Mouse (Mus musculus): ENCODE data around the gene Coa7.

The Coa7 gene

DNA sequence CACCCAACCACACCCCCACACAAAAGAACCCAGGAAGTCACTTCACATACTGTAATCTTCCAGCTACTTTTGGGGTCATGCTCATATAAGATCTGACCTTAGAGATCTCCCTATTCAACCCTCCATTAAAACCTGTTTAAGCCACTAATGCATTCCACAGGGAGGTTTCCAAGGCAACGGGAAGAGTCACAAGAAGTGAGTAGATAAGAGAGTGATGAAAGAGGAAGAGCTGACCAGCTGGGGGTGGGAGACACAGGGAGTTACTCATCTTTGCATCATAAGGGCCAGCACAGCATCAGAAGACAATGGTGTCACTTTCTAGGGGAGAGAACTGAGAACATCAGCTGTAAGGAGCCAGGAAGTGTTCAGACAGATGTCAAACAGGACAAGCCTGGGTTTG is 52.2 kb downstream of the Coa7 start:
- no peak for DNase-seq (ENCODE audit: low read depth in 2 of 2, low spot score in 2 of 2)

DNA sequence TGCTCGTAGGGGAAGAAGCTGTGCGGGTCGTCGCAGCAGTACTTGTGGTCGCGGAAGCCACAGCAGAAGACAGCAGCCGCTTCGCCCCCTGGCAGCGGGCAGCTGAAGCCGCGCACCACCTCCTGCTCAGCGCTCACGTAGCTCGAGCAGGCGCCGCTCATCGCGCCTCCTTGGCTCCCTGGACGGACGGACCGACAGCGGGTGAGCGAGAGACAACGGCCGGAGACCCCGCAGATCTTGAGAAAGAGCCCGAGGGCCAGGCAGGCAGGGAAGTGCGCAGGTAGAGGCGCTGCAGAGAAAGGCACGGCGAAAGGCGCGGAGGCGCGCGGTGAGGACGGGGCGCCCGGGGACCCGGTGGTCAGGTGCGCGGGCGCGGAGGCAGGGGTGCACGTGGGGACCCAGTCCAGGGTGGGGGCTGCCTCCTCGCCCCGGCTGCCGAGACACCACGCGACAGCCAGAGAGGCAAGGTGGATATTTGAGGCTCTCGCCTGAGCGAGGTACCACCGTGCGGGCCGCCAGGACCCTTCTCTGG is 55.3 kb downstream of the Coa7 start, which contains the start of gene Shisal2a:
TSS of gene Shisal2a (minus strand) at position 167 of the 532 bp plus-strand sequence.
- peak in 1 of 2 experiments; percentile 11 for DNase-seq (ENCODE audit: low read depth in 2 of 2, low spot score in 2 of 2)

DNA sequence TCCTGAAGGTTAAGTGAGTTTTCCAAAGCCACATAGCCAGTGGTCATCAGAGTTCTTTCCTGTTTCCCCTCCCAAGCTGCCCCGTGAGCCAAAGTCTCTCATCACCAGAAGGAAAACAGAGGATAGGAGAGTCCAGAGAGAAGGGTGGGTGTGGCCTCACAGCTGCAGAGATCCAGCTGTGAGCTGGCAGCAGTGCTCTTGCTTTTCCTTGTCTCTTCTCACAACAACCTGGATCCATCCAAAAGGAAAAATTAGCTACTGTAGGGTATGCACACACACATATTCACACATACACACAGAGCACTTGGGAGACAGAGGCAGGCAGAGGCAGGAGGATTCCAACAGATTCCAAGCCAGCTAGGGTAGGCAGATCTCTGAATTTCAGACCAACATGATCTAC is 58.1 kb downstream of the Coa7 start:
- no peak for DNase-seq (ENCODE audit: low read depth in 2 of 2, low spot score in 2 of 2)

DNA sequence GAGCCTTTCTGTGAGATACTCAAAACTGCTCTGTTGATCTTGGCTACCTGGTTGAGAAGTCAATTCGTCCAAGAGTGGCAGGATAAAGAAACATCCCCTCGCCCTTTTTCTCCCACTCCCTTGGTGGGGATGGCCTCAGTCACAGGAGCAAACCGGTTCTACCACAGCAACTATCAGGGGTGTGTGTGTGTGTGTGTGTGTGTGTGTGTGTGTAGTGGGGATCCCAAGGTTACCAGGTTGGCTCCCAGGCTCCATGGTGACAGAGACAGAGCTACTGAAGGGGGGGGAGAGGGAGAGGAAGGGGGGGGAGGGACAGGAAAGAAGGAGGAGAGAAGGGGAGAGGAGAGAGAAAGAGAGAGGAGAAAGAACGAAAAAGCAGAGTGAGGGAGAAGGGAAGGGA is 59.2 kb downstream of the Coa7 start:
- no peak for DNase-seq (ENCODE audit: low read depth in 2 of 2, low spot score in 2 of 2)

DNA sequence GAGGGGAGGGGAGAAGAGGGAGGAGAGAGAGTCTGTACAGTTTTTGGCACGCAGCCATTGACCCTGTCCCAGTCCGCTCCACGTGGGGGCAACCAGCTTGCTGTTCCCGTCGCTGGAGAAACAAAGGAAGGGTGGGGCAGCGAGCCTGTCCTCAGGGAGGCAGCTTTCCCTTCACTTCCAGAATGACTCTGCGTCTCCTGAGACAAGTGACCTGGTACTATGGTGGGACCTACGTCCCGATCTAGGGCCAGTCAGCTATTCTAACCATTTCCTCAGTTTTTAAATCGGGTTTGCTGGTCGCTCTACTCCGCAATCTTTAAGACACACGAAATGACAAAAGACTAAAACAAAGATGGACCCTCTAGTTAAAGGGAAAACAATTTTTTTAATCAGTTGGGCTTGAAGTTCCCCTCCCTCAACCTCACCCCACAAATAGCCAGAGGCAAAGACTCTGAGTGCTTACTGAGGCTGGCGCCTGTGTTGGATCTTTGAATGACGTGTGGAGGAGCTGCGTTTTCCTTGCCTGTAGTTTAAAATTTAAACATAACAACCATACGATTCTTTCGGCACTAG is 59.8 kb downstream of the Coa7 start:
- DNase-seq (ENCODE audit: low read depth in 2 of 2, low spot score in 2 of 2), result no peak

DNA sequence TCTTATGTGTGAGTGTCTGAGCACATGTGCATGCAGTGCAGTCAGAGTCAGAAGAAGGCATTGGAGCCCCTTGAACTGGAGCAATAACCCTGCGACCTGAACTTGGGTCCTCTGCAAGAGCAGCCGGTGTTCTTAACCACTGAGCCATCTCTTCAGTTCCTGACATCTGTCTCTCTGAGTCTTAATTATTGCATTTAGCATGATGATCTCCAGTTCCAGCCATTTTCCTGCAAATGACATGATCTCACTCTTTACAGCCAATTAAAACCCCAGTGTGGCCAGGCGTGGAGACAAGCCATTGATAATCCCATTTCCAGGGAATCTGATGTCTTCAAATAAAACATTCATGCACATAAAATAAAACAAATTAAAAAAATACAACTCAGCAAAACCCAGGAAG is 60.8 kb downstream of the Coa7 start:
- no peak for DNase-seq (ENCODE audit: low read depth in 2 of 2, low spot score in 2 of 2)

DNA sequence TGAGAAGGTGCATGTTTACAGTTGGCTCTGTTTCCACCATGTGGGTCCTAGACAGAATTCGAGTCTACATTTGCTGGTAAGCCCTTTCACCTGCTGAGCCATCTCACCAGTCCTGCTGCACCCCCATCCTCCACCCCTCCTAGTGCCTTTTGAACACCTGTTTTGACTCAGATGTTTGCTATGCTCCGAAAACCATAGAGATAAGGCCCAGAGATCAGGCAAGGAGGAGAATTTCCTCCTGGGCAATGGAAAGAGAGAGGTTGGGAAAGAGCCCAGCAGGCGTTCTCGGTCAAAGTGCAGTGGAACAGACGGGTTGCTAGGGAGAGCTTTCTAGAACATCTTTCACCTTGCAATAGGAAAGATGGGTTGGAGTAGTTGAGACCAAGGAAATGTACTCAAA is 63.2 kb downstream of the Coa7 start:
- DNase-seq (ENCODE audit: low read depth in 2 of 2, low spot score in 2 of 2), result no peak

Measured in CD8-positive naive resting alpha-beta T cell, adult 2 months (primary cell).